Mouse (Mus musculus) kidney, embryonic 16.5 days (tissue): Measurements from ENCODE around the gene Crygn. TPM values are rescaled to one million over a fixed set of nuclear protein-coding genes. Genes with fewer than 3 reads are reported as not detected.

Source experiments
- ATAC-seq: fragments of 200-750 bp; cut with Nextera tagmentation; 2 replicates; pipeline ENCODE4 v1.8.0; 2017; ENCODE audit warnings: moderate TSS enrichment; ENCODE audit not compliant: low FRiP score, low TSS enrichment
- H3K27ac ChIP-seq: fragments of 300-500 bp; sonication (generic); 2 replicates; pipeline ENCODE4 v1.5.1; 2014; ENCODE audit warnings: low read length
- H3K27me3 ChIP-seq: fragments of 300-500 bp; sonication (generic); 2 replicates; pipeline ENCODE4 v1.6.1; 2014; ENCODE audit warnings: low read length, control low read depth, mixed read lengths; ENCODE audit not compliant: insufficient read depth
- H3K36me3 ChIP-seq: fragments of 300-500 bp; sonication (generic); 2 replicates; pipeline ENCODE4 v1.6.1; 2014; ENCODE audit warnings: low read length, control low read depth, mixed read lengths; ENCODE audit not compliant: insufficient read depth
- H3K4me1 ChIP-seq: fragments of 300-500 bp; sonication (generic); 2 replicates; pipeline ENCODE4 v1.6.1; 2014; ENCODE audit warnings: low read length, control low read depth, mixed read lengths; ENCODE audit not compliant: insufficient read depth
- H3K4me2 ChIP-seq: fragments of 300-500 bp; sonication (generic); replicated peaks from 2 replicates; pipeline ENCODE4 v1.6.1; 2014; ENCODE audit warnings: low read depth, low read length
- H3K4me3 ChIP-seq: fragments of 300-500 bp; sonication (generic); 2 replicates; pipeline ENCODE4 v1.5.1; 2014; ENCODE audit warnings: mild to moderate bottlenecking, low read length
- H3K9ac ChIP-seq: fragments of 300-500 bp; sonication (generic); replicated peaks from 2 replicates; pipeline ENCODE4 v1.6.1; 2014; ENCODE audit warnings: low read length
- H3K9me3 ChIP-seq: fragments of 300-500 bp; sonication (generic); 2 replicates; pipeline ENCODE4 v1.6.1; 2016; ENCODE audit warnings: low read length, control low read depth
- WGBS: fragments of 180-500 bp; shearing (Covaris S2); extraction: QIAGEN DNeasy Blood & Tissue Kit; methylation state at CpG from one replicate; pipeline ENCODE4 v1.1.7; 2014; 5-methylcytosine and 5-hydroxymethylcytosine counted together
- polyA plus RNA-seq: library from polyadenylated mRNA; unstranded; fragments of >200 nt; fragmentation: Nextera tagmentation; extraction: Ambion mirVana; gene quantifications from 2 replicates; pipeline ENCODE4 v1.2.1, GENCODE M21; 2015

The Crygn gene
- polyA plus RNA-seq, result 1.5 and 3.9 TPM in 2 replicates

- H3K4me2 ChIP-seq, result no peak within 1 kb of the TSS
- H3K27me3 ChIP-seq, result no peaks in the 10 kb centered on the region
- no peak within 1 kb of the TSS for H3K27ac ChIP-seq
- peaks cover 20% of the 10 kb centered on the region for H3K4me1 ChIP-seq
- H3K36me3 ChIP-seq, result no peaks in the 10 kb centered on the region
- peak; percentile 12; the same call in 1 of the 2 replicates for ATAC-seq
- H3K4me3 ChIP-seq, result no peak within 1 kb of the TSS
- 49% methylated on average over 18 of the region's 18 CpGs for WGBS
- H3K9ac ChIP-seq, result no peak within 1 kb of the TSS
- H3K9me3 ChIP-seq, result no peaks in the 10 kb centered on the region
Measured at GRCm38 (mm10) chr5:24757816-24758215, at the start of gene Crygn. Crygn (minus strand) TSS chr5:24758008.

DNA sequence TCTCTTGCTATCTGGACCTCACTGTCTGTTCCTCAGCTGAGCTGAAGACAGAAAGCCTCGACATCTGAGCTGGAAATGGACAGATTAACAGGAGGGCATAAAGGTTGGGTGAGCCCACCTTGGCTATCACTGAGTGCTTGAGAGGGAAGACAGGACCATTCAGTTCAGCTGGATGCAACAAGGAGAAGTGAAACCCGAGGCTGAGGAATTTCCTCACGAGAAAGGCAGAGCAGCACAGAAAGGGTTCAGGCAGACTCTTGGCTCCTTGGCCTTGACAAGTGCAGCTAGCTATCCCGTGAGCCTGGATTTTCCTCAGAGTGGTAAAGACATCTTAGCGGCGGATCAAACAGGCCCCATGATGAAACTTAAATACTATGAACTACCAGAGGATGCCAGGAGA is 47.4 kb upstream of the Crygn start:
- WGBS, result 76% methylated on average over 6 of the region's 6 CpGs
- Histone ChIP-seq H3K4me3 (no peak overlapping the region), H3K9me3 (no peaks in the 10 kb centered on the region), H3K36me3 (peaks cover 34% of the 10 kb centered on the region), H3K4me1 (no peaks in the 10 kb centered on the region), H3K9ac (no peak overlapping the region), H3K4me2 (no peak overlapping the region), H3K27me3 (no peaks in the 10 kb centered on the region), H3K27ac (no peak overlapping the region)
- no peak for ATAC-seq

GRCm38 (mm10) chr5:24804661-24805060 is 46.9 kb upstream of the Crygn start:
- WGBS, result 91% methylated on average over 8 of the region's 8 CpGs
- no peak overlapping the region for H3K4me3 ChIP-seq
- H3K27ac ChIP-seq, result no peak overlapping the region
- H3K27me3 ChIP-seq, result no peaks in the 10 kb centered on the region
- no peaks in the 10 kb centered on the region for H3K9me3 ChIP-seq
- ATAC-seq, result no peak
- H3K36me3 ChIP-seq, result peaks cover 34% of the 10 kb centered on the region
- no peak overlapping the region for H3K9ac ChIP-seq
- no peaks in the 10 kb centered on the region for H3K4me1 ChIP-seq
- no peak overlapping the region for H3K4me2 ChIP-seq

GRCm38 (mm10) chr5:24801841-24802624 is 44.2 kb upstream of the Crygn start:
- no peaks in the 10 kb centered on the region for H3K4me1 ChIP-seq
- H3K4me3 ChIP-seq, result no peak overlapping the region
- ATAC-seq, result no peak

DNA sequence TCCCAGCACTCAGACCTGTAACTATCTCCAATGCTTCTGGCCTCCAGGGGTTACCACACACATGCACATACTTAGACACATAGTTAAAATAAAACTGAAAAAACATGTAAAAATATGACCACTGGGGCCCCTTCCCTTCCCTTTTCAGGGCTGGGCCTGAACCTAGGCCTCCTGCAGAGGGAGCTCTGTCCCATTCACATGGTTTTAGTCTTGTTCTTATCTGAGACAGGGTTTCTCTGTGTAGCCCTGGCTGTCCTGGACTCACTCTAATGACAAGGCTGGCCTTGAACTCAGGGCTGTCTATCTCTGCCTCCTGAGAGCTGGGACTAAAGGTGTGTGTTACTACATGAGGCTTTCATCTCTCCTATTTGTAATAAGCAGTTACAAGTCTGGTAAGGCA is 42.6 kb upstream of the Crygn start:
- Histone ChIP-seq H3K27ac (no peak overlapping the region), H3K4me3 (no peak overlapping the region), H3K4me1 (no peaks in the 10 kb centered on the region), H3K27me3 (no peaks in the 10 kb centered on the region), H3K9ac (no peak overlapping the region), H3K36me3 (peaks cover 23% of the 10 kb centered on the region), H3K9me3 (no peaks in the 10 kb centered on the region), H3K4me2 (no peak overlapping the region)
- ATAC-seq, result no peak; the same call in 1 of the 2 replicates

More at GRCm38 (mm10) chr5:24801841-24802624, 44.2 kb upstream of the Crygn start:
- no peak overlapping the region for H3K27ac ChIP-seq
- peaks cover 28% of the 10 kb centered on the region for H3K36me3 ChIP-seq
- no peak overlapping the region for H3K9ac ChIP-seq
- no peaks in the 10 kb centered on the region for H3K9me3 ChIP-seq
- whole genome bisulfite sequencing, result 43% methylated on average over 6 of the region's 6 CpGs
- no peak overlapping the region for H3K4me2 ChIP-seq
- H3K27me3 ChIP-seq, result no peaks in the 10 kb centered on the region

DNA sequence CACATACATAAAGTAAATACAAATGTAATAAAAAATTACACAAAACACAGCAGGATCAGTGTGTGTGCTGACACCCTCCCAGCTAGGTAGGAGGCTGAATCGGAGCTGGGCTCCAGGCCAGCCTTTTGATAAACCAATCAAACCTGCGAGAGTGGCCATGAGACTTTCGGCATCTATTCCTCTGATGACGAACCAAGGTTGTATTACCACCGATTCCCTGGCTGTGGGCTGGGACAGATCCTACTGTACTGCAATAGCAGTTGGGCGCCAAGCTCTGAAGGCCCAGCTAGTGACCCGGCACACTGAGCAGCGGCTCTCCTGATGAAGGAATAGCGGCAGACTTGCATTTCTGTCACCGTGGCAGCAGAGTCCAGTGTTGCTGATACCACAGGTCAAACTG is 40.8 kb upstream of the Crygn start:
- Histone ChIP-seq H3K4me3 (no peak overlapping the region), H3K9ac (no peak overlapping the region), H3K4me1 (no peaks in the 10 kb centered on the region), H3K27ac (no peak overlapping the region), H3K36me3 (peaks cover 14% of the 10 kb centered on the region), H3K4me2 (no peak overlapping the region), H3K27me3 (no peaks in the 10 kb centered on the region), H3K9me3 (no peaks in the 10 kb centered on the region)
- ATAC-seq, result no peak
- 56% methylated on average over 10 of the region's 10 CpGs for WGBS

GRCm38 (mm10) chr5:24797858-24798257 is 40.0 kb upstream of the Crygn start:
- no peaks in the 10 kb centered on the region for H3K27me3 ChIP-seq
- H3K27ac ChIP-seq, result no peak overlapping the region
- WGBS, result 43% methylated on average over 7 of the region's 7 CpGs
- H3K4me2 ChIP-seq, result no peak overlapping the region
- peaks cover 7% of the 10 kb centered on the region for H3K36me3 ChIP-seq
- ATAC-seq, result no peak
- H3K4me1 ChIP-seq, result no peaks in the 10 kb centered on the region
- H3K4me3 ChIP-seq, result no peak overlapping the region
- no peak overlapping the region for H3K9ac ChIP-seq
- H3K9me3 ChIP-seq, result no peaks in the 10 kb centered on the region

DNA sequence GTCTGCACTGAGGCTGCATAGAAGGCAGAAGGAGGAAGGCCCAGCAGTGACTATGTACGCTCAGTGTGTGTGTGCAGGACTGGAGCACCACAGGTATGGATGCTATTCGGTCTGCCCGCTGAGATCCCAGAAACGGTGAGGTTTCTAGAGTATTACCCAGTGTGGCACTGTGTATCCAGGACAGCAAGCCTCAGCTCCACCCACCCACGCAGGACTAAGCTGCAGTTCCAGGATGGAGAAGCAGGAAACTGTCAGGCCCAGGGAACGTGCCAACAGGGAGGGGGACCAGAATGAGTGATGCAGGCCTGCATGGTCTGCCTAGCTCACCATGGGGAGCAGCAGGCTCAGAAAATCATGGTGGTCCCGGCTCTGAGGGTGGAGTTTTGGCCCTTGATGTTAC is 35.2 kb upstream of the Crygn start:
- H3K36me3 ChIP-seq, result no peaks in the 10 kb centered on the region
- 74% methylated on average over 7 of the region's 7 CpGs for WGBS

DNA sequence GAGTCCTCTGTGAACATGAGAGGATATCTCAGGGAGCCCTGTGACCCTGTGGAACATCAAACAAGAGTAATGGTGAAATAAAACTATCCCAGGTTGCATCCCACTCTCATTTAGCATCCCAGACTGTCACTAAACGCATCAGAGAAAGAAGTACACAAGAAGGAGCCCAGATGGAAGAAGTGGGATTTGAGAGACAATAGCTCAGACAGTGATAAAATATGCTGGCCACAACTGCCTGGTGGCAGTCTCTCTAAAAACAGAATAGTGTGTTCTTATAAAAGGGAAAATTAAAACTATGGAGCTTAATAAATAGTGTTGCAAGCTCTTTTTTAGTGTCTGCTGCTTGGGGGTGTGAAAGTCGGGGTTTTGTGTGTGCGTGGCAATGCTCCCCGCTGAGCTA is 25.1 kb upstream of the Crygn start:
- Histone ChIP-seq H3K36me3 (no peaks in the 10 kb centered on the region), H3K9me3 (peaks cover 5% of the 10 kb centered on the region; the same call in 1 of the 2 replicates), H3K4me3 (no peak overlapping the region), H3K27ac (no peak overlapping the region), H3K4me1 (peaks cover 6% of the 10 kb centered on the region; the same call in 1 of the 2 replicates), H3K9ac (no peak overlapping the region), H3K4me2 (no peak overlapping the region), H3K27me3 (no peaks in the 10 kb centered on the region)
- no peak for ATAC-seq
- 74% methylated on average over 4 of the region's 4 CpGs for WGBS

More for the DNA sequence above, 35.2 kb upstream of the Crygn start:
- no peaks in the 10 kb centered on the region for H3K9me3 ChIP-seq
- no peak overlapping the region for H3K27ac ChIP-seq
- H3K27me3 ChIP-seq, result no peaks in the 10 kb centered on the region
- no peak for ATAC-seq
- no peaks in the 10 kb centered on the region for H3K4me1 ChIP-seq
- no peak overlapping the region for H3K9ac ChIP-seq
- no peak overlapping the region for H3K4me3 ChIP-seq
- H3K4me2 ChIP-seq, result no peak overlapping the region

DNA sequence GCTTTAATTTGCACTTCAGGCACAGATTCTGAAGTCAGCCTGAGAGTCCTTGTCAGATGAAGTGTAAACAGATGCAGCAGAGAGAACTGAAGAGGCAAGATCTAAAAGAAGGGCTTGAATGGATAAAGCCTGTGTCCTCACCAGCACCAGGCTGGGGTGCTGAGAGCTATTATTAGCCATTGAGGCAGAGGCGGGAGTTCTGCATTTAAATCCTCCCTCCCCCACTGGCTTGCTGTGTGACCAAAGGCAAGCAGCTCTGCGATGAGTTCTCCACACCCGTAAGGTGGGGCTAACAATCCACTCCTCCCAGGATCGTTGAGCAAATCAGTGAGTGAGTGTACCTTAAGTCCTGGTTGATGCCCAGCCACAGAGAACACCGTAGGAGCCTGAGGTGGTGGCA is 23.2 kb upstream of the Crygn start:
- H3K4me2 ChIP-seq, result no peak overlapping the region
- H3K36me3 ChIP-seq, result no peaks in the 10 kb centered on the region
- no peak overlapping the region for H3K27ac ChIP-seq
- H3K4me3 ChIP-seq, result no peak overlapping the region
- peaks cover 5% of the 10 kb centered on the region; the same call in 1 of the 2 replicates for H3K9me3 ChIP-seq
- WGBS, result 37% methylated on average over 5 of the region's 5 CpGs
- H3K4me1 ChIP-seq, result peaks cover 10% of the 10 kb centered on the region; the same call in 1 of the 2 replicates
- ATAC-seq, result no peak
- H3K27me3 ChIP-seq, result no peaks in the 10 kb centered on the region
- no peak overlapping the region for H3K9ac ChIP-seq
